Mouse (Mus musculus): Measurements from ENCODE around the gene Gria2. TPM values are rescaled to one million over a fixed set of nuclear protein-coding genes. Genes with fewer than 3 reads are reported as not detected.

Gene Gria2
- total RNA-seq, 2 experiments from 2014 or later: 0.14 to 0.18 TPM

- intact Hi-C loops (cut with DNase I; ENCODE audit: low total_unique reads): no loop called here
- DNase-seq: no peak
Measured at GRCm38 (mm10) chr3:80780383-80781143, 22.1 kb downstream of the Gria2 start.

GRCm38 (mm10) chr3:80776628-80777027 lies 26.0 kb downstream of the Gria2 start:
- intact Hi-C loops (cut with DNase I; ENCODE audit: low total_unique reads): no loop called here
- DNase-seq: no peak

GRCm38 (mm10) chr3:80775971-80776370 lies 26.7 kb downstream of the Gria2 start:
- no peak for DNase-seq
- intact Hi-C loops (cut with DNase I; ENCODE audit: low total_unique reads): no loop called here

GRCm38 (mm10) chr3:80774005-80774764 lies 28.4 kb downstream of the Gria2 start:
- intact Hi-C loops (cut with DNase I; ENCODE audit: low total_unique reads): no loop called here
- no peak for DNase-seq

- intact Hi-C loops (cut with DNase I; ENCODE audit: low total_unique reads): no loop called here
- no peak for DNase-seq
Measured at GRCm38 (mm10) chr3:80773232-80773631, 29.4 kb downstream of the Gria2 start.

GRCm38 (mm10) chr3:80769506-80770235 lies 33.0 kb downstream of the Gria2 start:
- intact Hi-C loops (cut with DNase I; ENCODE audit: low total_unique reads): no loop called here
- no peak for DNase-seq

GRCm38 (mm10) chr3:80758955-80759354 lies 43.7 kb downstream of the Gria2 start:
- intact Hi-C loops (cut with DNase I; ENCODE audit: low total_unique reads): no loop called here
- DNase-seq: no peak

GRCm38 (mm10) chr3:80758363-80758762 lies 44.3 kb downstream of the Gria2 start:
- intact Hi-C loops (cut with DNase I; ENCODE audit: low total_unique reads): no loop called here
- no peak for DNase-seq

- intact Hi-C loops (cut with DNase I; ENCODE audit: low total_unique reads): no loop called here
- no peak for DNase-seq
Measured at GRCm38 (mm10) chr3:80750786-80751185, 51.8 kb downstream of the Gria2 start.

- intact Hi-C loops (cut with DNase I; ENCODE audit: low total_unique reads): no loop called here
- no peak for DNase-seq
Measured at GRCm38 (mm10) chr3:80725205-80725604, 77.4 kb downstream of the Gria2 start.

GRCm38 (mm10) chr3:80713123-80713522 lies 89.5 kb downstream of the Gria2 start:
- intact Hi-C loops (cut with DNase I; ENCODE audit: low total_unique reads): no loop called here
- no peak for DNase-seq

- no peak for DNase-seq
- intact Hi-C loops (cut with DNase I; ENCODE audit: low total_unique reads): no loop called here
Measured at GRCm38 (mm10) chr3:80708992-80709391, 93.6 kb downstream of the Gria2 start.

- intact Hi-C loops (cut with DNase I; ENCODE audit: low total_unique reads): no loop called here
Measured at GRCm38 (mm10) chr3:80702173-80702572, 100.5 kb downstream of the Gria2 start.

GRCm38 (mm10) chr3:80697523-80697922 lies 105.1 kb downstream of the Gria2 start:
- no peak for DNase-seq
- intact Hi-C loops (cut with DNase I; ENCODE audit: low total_unique reads): no loop called here

More at GRCm38 (mm10) chr3:80702173-80702572, 100.5 kb downstream of the Gria2 start:
- no peak for DNase-seq

- no peak for DNase-seq
- intact Hi-C loops (cut with DNase I; ENCODE audit: low total_unique reads): no loop called here
Measured at GRCm38 (mm10) chr3:80694965-80695364, 107.7 kb downstream of the Gria2 start.

- no peak for DNase-seq
- intact Hi-C loops (cut with DNase I; ENCODE audit: low total_unique reads): no loop called here
Measured at GRCm38 (mm10) chr3:80665105-80665504, 137.5 kb downstream of the Gria2 start.

- intact Hi-C loops (cut with DNase I; ENCODE audit: low total_unique reads): no loop called here
Measured at GRCm38 (mm10) chr3:80663293-80663692, 139.3 kb downstream of the Gria2 start.

GRCm38 (mm10) chr3:80661838-80662237 lies 140.8 kb downstream of the Gria2 start:
- no peak for DNase-seq
- intact Hi-C loops (cut with DNase I; ENCODE audit: low total_unique reads): no loop called here

More at GRCm38 (mm10) chr3:80663293-80663692, 139.3 kb downstream of the Gria2 start:
- DNase-seq: no peak

GRCm38 (mm10) chr3:80652213-80652612 lies 150.4 kb downstream of the Gria2 start:
- intact Hi-C loops (cut with DNase I; ENCODE audit: low total_unique reads): no loop called here
- DNase-seq: no peak
